Mouse (Mus musculus): ENCODE results near the gene Rbms3.
A peak's percentile ranks its signal among the peaks of the same experiment; 100 is the strongest.

Rbms3 gene

DNA sequence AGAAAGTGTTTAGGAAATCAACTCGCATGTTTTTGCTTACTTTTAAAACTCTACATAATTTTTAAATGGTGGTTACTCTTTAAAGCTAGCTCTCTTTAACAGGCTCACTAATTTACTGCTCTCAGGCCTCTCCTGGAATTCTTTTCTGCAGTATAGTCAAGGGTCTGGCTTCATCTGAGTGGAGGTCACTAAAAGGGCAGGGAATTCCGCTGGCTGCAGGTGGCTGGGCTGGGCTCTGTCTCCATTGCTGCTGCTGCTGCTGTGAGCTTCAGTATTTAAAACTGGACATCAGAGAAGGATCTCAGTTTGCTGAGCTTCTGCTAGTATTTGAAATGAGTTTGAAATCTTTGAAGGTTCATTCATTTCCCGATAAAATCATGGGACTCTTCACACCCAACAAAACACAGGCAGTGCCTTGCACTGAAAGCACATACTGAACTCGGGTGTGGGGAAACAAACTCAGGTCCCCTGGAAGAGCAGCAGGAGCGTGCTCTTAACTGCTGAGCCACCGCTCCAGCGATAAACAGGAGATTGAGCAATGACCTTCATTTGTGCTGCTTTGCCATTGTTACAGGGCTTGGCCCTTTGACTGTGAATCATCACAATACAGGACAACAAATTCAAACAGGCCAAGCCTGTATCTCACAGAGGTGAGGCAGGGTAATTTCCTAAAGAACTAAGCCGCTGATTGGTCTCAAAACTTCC is 990.0 kb downstream of the Rbms3 start:
- DNase-seq (ENCODE audit: low read depth), result no peak

DNA sequence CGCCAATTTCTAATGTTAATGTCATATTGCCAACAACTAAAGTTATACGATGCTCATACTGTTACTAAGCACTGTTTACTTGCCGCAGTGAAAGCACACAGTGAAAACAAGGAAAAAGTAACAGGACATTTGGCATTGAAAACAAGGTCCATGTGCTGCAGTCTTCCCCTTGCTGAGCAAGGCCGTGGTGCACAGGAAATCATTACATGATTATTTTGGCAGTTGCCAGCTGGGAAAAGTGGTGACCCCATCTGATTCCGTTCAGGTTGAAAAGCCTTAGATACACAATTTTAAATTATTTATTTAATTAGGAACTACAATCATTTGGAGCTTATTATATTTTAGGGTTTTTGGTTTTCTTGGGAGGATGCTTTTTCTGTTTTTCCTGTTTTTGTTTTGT is 995.9 kb downstream of the Rbms3 start:
- no peak for DNase-seq (ENCODE audit: low read depth)

- no peak for DNase-seq (ENCODE audit: low read depth)
These were observed 996.6 kb downstream of the Rbms3 start for GRCm38 (mm10) chr9:116633075-116633474.

- no peak for DNase-seq (ENCODE audit: low read depth)
These were observed 997.9 kb downstream of the Rbms3 start for GRCm38 (mm10) chr9:116631816-116632215.

GRCm38 (mm10) chr9:116630805-116631204 is 998.9 kb downstream of the Rbms3 start:
- no peak for DNase-seq (ENCODE audit: low read depth)

DNA sequence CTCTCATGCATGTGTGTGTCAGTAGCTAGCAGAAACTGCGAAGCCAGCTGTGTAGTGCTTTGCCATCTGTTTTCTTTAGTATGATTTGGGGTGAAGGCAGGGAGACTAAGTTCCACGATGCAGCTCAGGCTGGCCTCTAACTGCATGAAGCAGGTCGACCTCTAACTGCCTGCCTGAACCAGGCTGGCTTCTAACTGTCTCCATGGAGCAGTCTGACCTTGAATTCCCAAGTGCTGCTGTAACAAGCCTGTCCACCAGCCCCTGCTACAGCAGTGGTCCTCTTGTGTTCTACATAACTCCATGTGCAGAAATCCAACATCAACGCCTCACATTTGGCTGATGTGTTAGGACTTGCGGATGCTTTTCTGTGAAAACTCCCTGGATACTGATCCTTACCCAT is 1009.3 kb downstream of the Rbms3 start:
- no peak for DNase-seq (ENCODE audit: low read depth)

GRCm38 (mm10) chr9:116618886-116619285 is 1010.8 kb downstream of the Rbms3 start:
- no peak for DNase-seq (ENCODE audit: low read depth)

DNA sequence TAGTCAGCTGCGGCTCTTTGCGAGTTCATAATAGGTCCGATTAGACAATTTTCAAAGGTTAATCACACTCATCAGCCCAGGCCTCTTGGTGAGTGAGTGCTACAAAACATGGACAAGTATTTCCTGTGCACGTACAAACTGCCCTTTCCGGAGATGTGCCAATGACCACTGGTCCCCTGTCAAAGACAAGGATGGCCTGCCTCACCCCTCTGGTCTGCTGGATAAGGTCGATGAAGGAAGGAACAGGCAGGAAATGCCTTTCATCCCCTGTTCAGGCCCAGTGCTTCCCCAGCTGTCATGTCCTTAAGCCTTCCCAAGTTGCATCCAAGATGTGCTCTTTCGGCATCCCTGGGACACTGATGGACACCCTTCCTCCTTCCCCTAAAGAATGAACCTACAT is 1016.4 kb downstream of the Rbms3 start:
- no peak for DNase-seq (ENCODE audit: low read depth)

DNA sequence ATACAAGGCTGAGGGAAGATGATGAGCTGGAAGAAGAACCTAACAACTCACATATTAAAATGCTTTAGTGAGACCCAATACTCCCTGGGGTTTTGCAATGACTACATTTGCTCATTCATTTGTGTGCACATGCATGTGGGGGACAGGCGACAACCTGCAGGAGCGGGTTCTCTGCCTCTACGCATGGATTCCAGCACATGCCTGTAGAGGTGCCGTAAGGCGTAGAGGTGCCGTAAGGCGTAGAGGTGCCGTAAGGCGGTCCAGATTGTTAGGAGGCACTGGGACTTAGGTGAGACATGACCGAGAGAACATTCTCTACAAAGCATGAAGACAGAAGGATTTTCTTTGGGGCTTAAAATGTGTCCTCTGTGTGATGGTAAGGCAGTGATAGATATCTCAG is 1033.7 kb downstream of the Rbms3 start:
- no peak for DNase-seq (ENCODE audit: low read depth)

- no peak for DNase-seq (ENCODE audit: low read depth)
These were observed 1037.2 kb downstream of the Rbms3 start for GRCm38 (mm10) chr9:116592486-116592885.

GRCm38 (mm10) chr9:116591071-116591470 is 1038.6 kb downstream of the Rbms3 start:
- DNase-seq (ENCODE audit: low read depth), result no peak

DNA sequence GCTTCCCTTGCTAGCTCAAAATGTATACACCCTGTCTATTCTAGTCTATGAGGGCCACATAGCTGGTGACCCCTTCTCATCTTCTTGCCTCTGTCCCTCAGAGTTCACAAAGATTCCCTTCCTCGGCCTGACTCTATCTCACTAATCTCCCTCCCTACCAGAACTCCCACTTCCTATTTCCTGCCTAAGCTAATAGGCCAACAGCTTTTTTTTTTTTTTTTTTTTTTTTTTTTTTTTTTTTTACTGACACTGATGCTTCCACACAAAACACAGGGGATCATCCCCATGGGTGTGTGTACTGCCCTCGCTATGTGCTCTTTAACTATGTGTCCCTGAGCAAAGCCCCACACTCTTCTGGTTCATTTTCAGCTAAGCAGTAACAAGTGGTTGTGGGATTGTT is 1060.0 kb downstream of the Rbms3 start:
- no peak for DNase-seq (ENCODE audit: low read depth)

GRCm38 (mm10) chr9:116566711-116567110 is 1063.0 kb downstream of the Rbms3 start:
- no peak for DNase-seq (ENCODE audit: low read depth)

DNA sequence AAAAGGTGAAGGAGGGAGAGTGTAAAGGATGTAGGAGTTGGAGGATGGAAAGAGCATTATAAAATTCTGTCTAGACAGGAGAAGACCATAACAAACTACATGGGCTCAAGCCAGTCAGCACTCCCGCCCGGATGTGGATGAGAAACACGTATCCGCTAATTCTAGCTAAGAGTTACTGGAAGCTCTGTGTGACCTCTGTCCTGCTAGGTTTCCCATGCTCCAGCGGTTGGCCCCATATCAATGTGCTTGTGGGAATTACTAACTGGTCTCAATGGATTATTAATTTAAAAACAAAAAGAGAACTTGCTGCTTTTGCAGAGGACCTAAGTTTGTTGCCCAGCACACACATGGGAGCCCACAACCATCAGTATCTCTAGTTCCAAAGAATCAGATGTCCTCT is 1071.9 kb downstream of the Rbms3 start:
- DNase-seq (ENCODE audit: low read depth), result no peak

DNA sequence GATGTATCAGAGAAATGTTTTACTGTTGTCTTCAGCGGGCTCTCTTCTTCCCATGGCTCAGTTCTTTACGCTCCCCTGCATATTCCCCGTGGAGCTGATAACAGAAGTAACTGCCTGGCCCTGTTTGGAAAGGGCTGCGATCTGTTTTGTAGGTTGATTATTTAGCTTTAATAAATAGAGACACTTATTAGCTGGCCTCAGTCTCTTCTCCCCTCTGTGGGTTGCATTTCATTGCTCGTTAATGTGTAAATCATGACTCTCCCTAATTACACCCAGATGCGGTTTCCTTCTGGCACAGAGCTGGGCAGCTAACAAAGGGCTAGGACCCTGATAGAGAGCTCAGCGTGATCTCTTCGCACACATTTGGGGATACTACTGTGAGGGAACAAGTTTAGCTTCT is 1073.1 kb downstream of the Rbms3 start:
- no peak for DNase-seq (ENCODE audit: low read depth)

- DNase-seq (ENCODE audit: low read depth), result peak; percentile 53
These were observed 1076.5 kb downstream of the Rbms3 start for GRCm38 (mm10) chr9:116553181-116553580.

DNA sequence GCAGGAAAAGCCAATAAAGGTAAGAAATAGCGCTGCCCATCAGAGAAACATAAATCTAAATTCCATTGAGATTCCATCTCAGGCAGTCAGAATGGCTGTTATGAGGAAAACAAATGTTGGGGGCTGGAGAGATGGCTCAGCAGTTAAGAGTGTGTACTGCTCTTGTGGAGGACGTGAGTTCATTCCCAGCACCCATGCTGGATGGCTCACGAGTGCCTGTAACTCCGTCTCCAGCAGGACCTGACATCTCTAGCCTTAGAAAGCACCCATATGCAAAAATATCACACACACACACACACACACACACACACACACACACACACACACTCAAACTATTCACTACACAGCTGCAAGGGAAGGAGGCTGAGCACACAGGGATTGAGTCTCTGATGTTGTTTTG is 1083.6 kb downstream of the Rbms3 start:
- no peak for DNase-seq (ENCODE audit: low read depth)

DNA sequence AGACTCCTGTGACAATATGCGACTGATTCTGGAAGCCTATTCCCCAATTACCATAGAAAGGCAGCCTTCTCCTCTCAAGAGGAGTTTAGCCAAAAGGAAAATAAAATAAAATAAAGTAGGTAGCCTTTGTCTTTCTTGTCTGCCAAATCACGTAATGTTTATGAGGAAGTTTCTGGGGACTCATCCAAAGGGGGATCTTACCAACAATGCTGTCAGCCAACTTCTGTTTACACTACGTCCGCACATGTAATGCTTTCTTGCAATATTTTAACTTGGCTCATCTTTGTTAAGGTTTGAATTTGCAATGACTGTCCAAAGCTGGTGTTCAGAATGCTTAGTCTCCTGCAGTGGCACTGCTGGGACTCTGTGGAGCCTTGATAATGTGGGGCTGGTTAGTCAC is 1086.9 kb downstream of the Rbms3 start:
- no peak for DNase-seq (ENCODE audit: low read depth)

DNA sequence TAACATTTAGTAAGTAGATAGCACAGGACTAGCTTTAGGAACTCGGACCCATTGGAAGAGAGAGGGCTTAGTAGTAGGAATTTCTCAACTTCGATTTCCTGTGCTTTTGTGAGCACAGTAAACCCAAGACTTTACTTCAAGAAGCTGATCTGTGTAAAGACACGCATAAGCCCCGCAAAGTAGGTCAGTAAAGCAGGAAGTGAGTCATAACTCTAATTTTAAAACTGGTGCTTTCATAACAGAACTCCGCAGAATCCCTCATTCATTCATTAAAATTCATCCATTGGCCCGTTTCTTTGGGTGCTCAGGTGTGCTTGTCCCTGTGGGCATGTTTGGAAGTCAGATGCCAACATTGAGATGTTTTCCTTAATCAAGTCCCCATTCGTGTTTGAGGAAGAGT is 1087.7 kb downstream of the Rbms3 start:
- no peak for DNase-seq (ENCODE audit: low read depth)

- DNase-seq (ENCODE audit: low read depth), result peak; percentile 7
These were observed 1094.0 kb downstream of the Rbms3 start for GRCm38 (mm10) chr9:116535709-116536108.

DNA sequence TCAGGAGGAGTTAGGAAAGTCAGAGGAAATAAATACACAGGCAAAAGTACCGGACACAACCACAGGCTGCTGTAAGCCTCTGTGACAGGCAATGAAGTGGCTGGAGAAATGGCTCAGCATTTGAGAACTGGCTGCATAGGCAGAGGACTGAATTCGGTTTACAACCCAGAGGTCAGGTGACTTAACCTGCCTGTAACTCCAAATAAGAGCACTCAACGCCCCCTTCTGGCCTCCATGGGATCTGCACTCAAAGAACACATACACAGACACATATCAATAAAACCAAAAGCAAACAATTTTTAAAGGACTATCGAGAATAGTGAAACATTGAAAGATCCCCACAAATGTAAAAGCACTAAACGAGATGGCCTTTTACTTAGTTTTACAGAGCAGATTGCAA is 1096.3 kb downstream of the Rbms3 start:
- no peak for DNase-seq (ENCODE audit: low read depth)

DNA sequence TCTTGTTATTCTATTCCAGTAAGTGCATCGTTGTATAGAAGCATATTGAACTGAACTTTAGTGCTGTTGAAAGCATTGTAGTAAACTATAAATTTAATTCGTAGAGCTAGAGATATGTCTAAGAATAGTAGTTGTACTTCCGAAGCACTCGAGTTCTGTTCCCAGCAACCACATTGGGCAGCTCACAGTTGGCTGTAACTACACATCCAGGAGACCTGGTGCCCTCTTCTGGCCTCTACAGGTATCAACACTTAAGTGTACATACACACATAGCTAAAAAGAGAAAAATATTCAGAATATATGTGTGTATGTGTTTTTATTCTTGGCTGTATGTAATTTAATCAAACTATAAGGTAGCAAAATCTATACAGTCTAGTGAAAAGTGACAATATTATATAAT is 1098.6 kb downstream of the Rbms3 start:
- no peak for DNase-seq (ENCODE audit: low read depth)

DNA sequence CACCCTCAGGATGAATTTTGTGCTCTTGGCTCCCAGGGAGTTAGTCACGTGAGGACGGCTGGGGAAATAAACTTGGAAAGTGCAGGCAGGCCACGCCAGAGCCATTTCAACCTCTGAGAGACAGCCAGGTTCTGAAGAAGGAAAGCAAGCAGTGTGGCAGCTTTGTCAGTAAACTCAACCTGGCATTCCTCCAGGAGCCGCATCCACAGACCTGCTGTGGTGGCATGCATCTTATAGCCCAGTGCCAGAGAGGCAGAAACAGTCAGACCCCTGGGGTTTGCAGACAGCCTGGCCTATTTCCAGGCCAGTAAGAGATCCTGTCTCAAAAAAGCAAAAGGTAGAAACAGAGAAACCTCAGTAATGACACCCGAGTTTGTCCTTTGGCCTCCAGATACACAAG is 1105.3 kb downstream of the Rbms3 start:
- DNase-seq (ENCODE audit: low read depth), result no peak
